ENCODE assay signal across 22 mouse cellular contexts in genomic region chr2:9095317-9095716, GRCm38 (mm10).
DNase-seq lines count a peak whose midpoint lies in the region; ATAC-seq lines count a peak whose summit lies in the region.
"Had no signal": no experiment of that assay in that cellular context is flagged by ENCODE, and none has a peak within 500 bp of the region (broad histone marks: within the 10 kb centered on the region; RNA-seq: fewer than 3 reads in every experiment).

No protein-coding gene starts in this region.

- ATAC-seq in common myeloid progenitor, adult 5-6 weeks (replicated peaks; ENCODE audit: low read depth, poor library complexity, severe bottlenecking): peak; percentile 78
- ATAC-seq in hematopoietic stem cell, adult 5-6 weeks (replicated peaks in 1 of 2; ENCODE audit: insufficient read depth in 1 of 2, low FRiP score in 2 of 2, low TSS enrichment in 1 of 2, low read depth in 1 of 2, poor library complexity in 2 of 2, severe bottlenecking in 2 of 2): peak; percentile 58 to 80
- ATAC-seq in forebrain, embryonic 14.5 days: no peak
- ATAC-seq: activated CD4-positive, CD25-positive, alpha-beta regulatory T cell, adult 4 months; forebrain, embryonic 13.5 days; forebrain, embryonic 16.5 days; Patski had no signal

- H3K27me3 ChIP-seq in forebrain, embryonic 14.5 days (replicated peaks; ENCODE audit: control insufficient read depth, insufficient read depth, low read length): no peaks in the 10 kb centered on the region
- H3K27me3 ChIP-seq: embryonic facial prominence, embryonic 13.5 days; embryonic facial prominence, embryonic 15.5 days; forebrain, embryonic 13.5 days; Patski had no signal

- H3K36me3 ChIP-seq in forebrain, embryonic 14.5 days (ENCODE audit: control insufficient read depth, insufficient read depth, low read length): no peaks in the 10 kb centered on the region
- H3K36me3 ChIP-seq: embryonic facial prominence, embryonic 13.5 days; embryonic facial prominence, embryonic 15.5 days; G1E had no signal

- H3K9ac ChIP-seq in forebrain, embryonic 14.5 days (ENCODE audit: low read length): no peak overlapping the region
- H3K9ac ChIP-seq: embryonic facial prominence, embryonic 13.5 days; embryonic facial prominence, embryonic 15.5 days; forebrain, embryonic 13.5 days had no signal

- no peak overlapping the region for H3K27ac ChIP-seq in forebrain, embryonic 14.5 days (ENCODE audit: low read depth, low read length)
- H3K27ac ChIP-seq: embryonic facial prominence, embryonic 13.5 days; embryonic facial prominence, embryonic 15.5 days; forebrain, embryonic 13.5 days had no signal

- H3K4me1 ChIP-seq in forebrain, embryonic 14.5 days (ENCODE audit: control insufficient read depth, insufficient read depth, low read length): no peaks in the 10 kb centered on the region
- H3K4me1 ChIP-seq: embryonic facial prominence, embryonic 13.5 days; embryonic facial prominence, embryonic 15.5 days; forebrain, embryonic 13.5 days had no signal

- no peaks in the 10 kb centered on the region for H3K9me3 ChIP-seq in forebrain, embryonic 14.5 days (replicated peaks; ENCODE audit: control insufficient read depth, low read length)
- H3K9me3 ChIP-seq: embryonic facial prominence, embryonic 13.5 days; embryonic facial prominence, embryonic 15.5 days; forebrain, embryonic 13.5 days; G1E had no signal

- H3K4me2 ChIP-seq in forebrain, embryonic 14.5 days (ENCODE audit: low read length): no peak overlapping the region
- H3K4me2 ChIP-seq: embryonic facial prominence, embryonic 13.5 days; embryonic facial prominence, embryonic 15.5 days; forebrain, embryonic 13.5 days had no signal

- DNase-seq in kidney, postnatal 25 days: no peak
- DNase-seq in forebrain, embryonic 14.5 days (ENCODE audit: low spot score): no peak
- DNase-seq in testis, postnatal 10 days (ENCODE audit: low spot score): no peak
- DNase-seq: adrenal gland, adult 8-10 months; adrenal gland, postnatal 14 days; adrenal gland, postnatal 36 days; cerebellum, adult 11-12 months; cerebellum, adult 2 months; cerebellum, adult 9-10 months; cerebellum, postnatal 10 days; cerebellum, postnatal 25 days; embryo, embryonic 11 days had no signal

- WGBS in forebrain, embryonic 14.5 days: 90% methylated on average over 4 of the region's 4 CpGs

- no peak overlapping the region for H3K4me3 ChIP-seq in forebrain, embryonic 14.5 days (ENCODE audit: low read depth, low read length)
- H3K4me3 ChIP-seq: embryonic facial prominence, embryonic 13.5 days; embryonic facial prominence, embryonic 15.5 days; erythroblast, embryonic 14.5 days; forebrain, embryonic 13.5 days had no signal
